In genomic region chr15:102722500-102722931, GRCm38 (mm10) we compare ENCODE assay signal across 7 mouse cellular contexts. TPM values are rescaled to one million over a fixed set of nuclear protein-coding genes. Genes with fewer than 3 reads are reported as not detected.
DNase-seq lines count a peak whose midpoint lies in the region; ATAC-seq and TF ChIP-seq lines count a peak whose summit lies in the region.

No protein-coding gene starts in this region.

- H3K9ac ChIP-seq in ES-Bruce4 (ENCODE audit: low read depth, poor library complexity, severe bottlenecking), result no peak overlapping the region
- H3K9ac ChIP-seq in lung, embryonic 14.5 days, result 0 out of 2 replicates have a peak overlapping the region, but pooled peaks have one; percentile 30
- H3K9ac ChIP-seq in stomach, embryonic 16.5 days (ENCODE audit: low read length), result peak overlapping the region; percentile 42

- peak overlapping the region; percentile 58 for H3K4me2 ChIP-seq in lung, embryonic 14.5 days
- H3K4me2 ChIP-seq in stomach, embryonic 16.5 days (ENCODE audit: low read depth, low read length), result peak overlapping the region; percentile 54

- DNase-seq in heart, postnatal 4 days, result peak; percentile 52
- DNase-seq in lung, embryonic 14.5 days, result peak; percentile 18
- DNase-seq in left cerebral cortex, postnatal 36 days (ENCODE audit: low spot score in 2 of 2), result no peak

- H3K4me3 ChIP-seq in C2C12 (ENCODE audit: insufficient read depth, poor library complexity, severe bottlenecking), result no peak overlapping the region
- H3K4me3 ChIP-seq in ES-Bruce4 (ENCODE audit: low read depth, low read length), result peak overlapping the region; percentile 22
- peak overlapping the region; percentile 30 for H3K4me3 ChIP-seq in lung, embryonic 14.5 days (ENCODE audit: low read depth, low read length)
- peak overlapping the region; percentile 30 for H3K4me3 ChIP-seq in stomach, embryonic 16.5 days (replicated peaks; ENCODE audit: low read length)

- H3K36me3 ChIP-seq in C2C12 (ENCODE audit: control insufficient read depth, insufficient read depth), result no peaks in the 10 kb centered on the region
- no peaks in the 10 kb centered on the region for H3K36me3 ChIP-seq in ES-Bruce4 (ENCODE audit: control insufficient read depth, insufficient read depth, low read length, poor library complexity, severe bottlenecking)
- H3K36me3 ChIP-seq in lung, embryonic 14.5 days (ENCODE audit: insufficient read depth), result peaks cover 3% of the 10 kb centered on the region; the same call in 1 of the 2 replicates
- H3K36me3 ChIP-seq in stomach, embryonic 16.5 days (ENCODE audit: control insufficient read depth, insufficient read depth, low read length), result no peaks in the 10 kb centered on the region

- peaks cover 1% of the 10 kb centered on the region for H3K4me1 ChIP-seq in ES-Bruce4 (ENCODE audit: control insufficient read depth, insufficient read depth, low read length)
- H3K4me1 ChIP-seq in lung, embryonic 14.5 days (ENCODE audit: insufficient read depth), result no peaks in the 10 kb centered on the region
- peaks cover 6% of the 10 kb centered on the region for H3K4me1 ChIP-seq in stomach, embryonic 16.5 days (ENCODE audit: control insufficient read depth, insufficient read depth, low read length)

- 39% methylated on average over 4 of the region's 4 CpGs for WGBS in lung, embryonic 14.5 days
- 45% methylated on average over 4 of the region's 4 CpGs for WGBS in stomach, embryonic 16.5 days

- no peaks in the 10 kb centered on the region for H3K79me3 ChIP-seq in C2C12 (ENCODE audit: low read depth)

- ATAC-seq in lung, embryonic 14.5 days (ENCODE audit: insufficient read depth), result peak; percentile 54
- ATAC-seq in stomach, embryonic 16.5 days (ENCODE audit: insufficient read depth, low FRiP score), result peak; percentile 30; the same call in 1 of the 2 replicates
- no peak for ATAC-seq in CD4-positive, CD25-positive, alpha-beta regulatory T cell, adult 4 months

- H3K27ac ChIP-seq in ES-Bruce4 (ENCODE audit: insufficient read depth, low read length), result no peak overlapping the region
- peak overlapping the region; percentile 67; the same call in 1 of the 2 replicates for H3K27ac ChIP-seq in lung, embryonic 14.5 days (ENCODE audit: low read depth)
- 0 out of 2 replicates have a peak overlapping the region, but pooled peaks have one; percentile 35 for H3K27ac ChIP-seq in stomach, embryonic 16.5 days (ENCODE audit: low read length)

- TF ChIP-seq POLR2A in ES-Bruce4 (IDR thresholded peaks at IDR 0.05; ENCODE audit: insufficient read depth, low read length), result no peak

- no peak for TF ChIP-seq EP300 in ES-Bruce4 (IDR thresholded peaks at IDR 0.05; ENCODE audit: insufficient read depth, low read depth, low read length)

- no peaks in the 10 kb centered on the region for H3K27me3 ChIP-seq in C2C12 (ENCODE audit: control insufficient read depth, insufficient read depth, insufficient read length)
- H3K27me3 ChIP-seq in ES-Bruce4 (ENCODE audit: control insufficient read depth, insufficient read depth, low read length, poor library complexity, severe bottlenecking), result no peaks in the 10 kb centered on the region
- no peaks in the 10 kb centered on the region for H3K27me3 ChIP-seq in lung, embryonic 14.5 days (ENCODE audit: insufficient read depth, low read length)
- no peaks in the 10 kb centered on the region for H3K27me3 ChIP-seq in stomach, embryonic 16.5 days (ENCODE audit: control insufficient read depth, insufficient read depth, low read length)

- H3K79me2 ChIP-seq in C2C12 (ENCODE audit: control insufficient read depth, insufficient read depth), result no peaks in the 10 kb centered on the region

- intact Hi-C loops in left cerebral cortex, postnatal 36 days (cut with DNase I), result no loop called here

- H3K9me3 ChIP-seq in ES-Bruce4 (replicated peaks; ENCODE audit: control insufficient read depth, insufficient read depth, low read length, poor library complexity, severe bottlenecking), result no peaks in the 10 kb centered on the region
- H3K9me3 ChIP-seq in lung, embryonic 14.5 days (ENCODE audit: low read depth, low read length), result no peaks in the 10 kb centered on the region
- no peaks in the 10 kb centered on the region for H3K9me3 ChIP-seq in stomach, embryonic 16.5 days (replicated peaks; ENCODE audit: control insufficient read depth, low read length)

- H3ac ChIP-seq in C2C12 (ENCODE audit: control insufficient read depth, insufficient read length, low read depth), result peak overlapping the region; percentile 19

- TF ChIP-seq CTCF in C2C12 (IDR thresholded peaks at IDR 0.05; ENCODE audit: control insufficient read depth, insufficient read depth, insufficient read length) (no peak), ES-Bruce4 (IDR thresholded peaks at IDR 0.05; ENCODE audit: low read depth, low read length) (no peak)
- no peak for TF ChIP-seq CTCF in lung, embryonic 14.5 days (IDR thresholded peaks at IDR 0.05; ENCODE audit: low read depth)

TF ChIP-seq in C2C12, 6 proteins besides CTCF, POLR2A, EP300 and RAD21:
- no peak for TF ChIP-seq MYOG (IDR thresholded peaks at IDR 0.05; ENCODE audit: control insufficient read depth, extremely low read depth, insufficient read length)
- no peak for TF ChIP-seq MAX (IDR thresholded peaks at IDR 0.05)
- TF ChIP-seq CEBPB (IDR thresholded peaks at IDR 0.05; ENCODE audit: low read depth), result no peak
- no peak for TF ChIP-seq USF1 (IDR thresholded peaks at IDR 0.05; ENCODE audit: low read depth)
- TF ChIP-seq MYOD1 (IDR thresholded peaks at IDR 0.05; ENCODE audit: control insufficient read depth, insufficient read length, low read depth), result no peak
- TF ChIP-seq FOSL1 (IDR thresholded peaks at IDR 0.05; ENCODE audit: insufficient read depth, low read length, poor library complexity, severe bottlenecking), result no peak

RNA-seq across cellular contexts. Expression of gene Calcoco1, which starts 0.5 kb away (rescaled TPM):
- 25.7 TPM for polyA plus RNA-seq in C2C12 (2012; fragmentation: generic; extraction: Trizol)
- 47.9 and 51.9 TPM in 2 replicates for polyA plus RNA-seq in ES-Bruce4 (2011; ENCODE audit: insufficient read depth, insufficient read length, low read depth, missing spikeins)
- total RNA-seq in heart, postnatal 4 days (2021), result 10 to 100 TPM; 65.6 to 71.0 TPM
- 35.5 and 36.4 TPM in 2 replicates for polyA plus RNA-seq in lung, embryonic 14.5 days (2014; fragmentation: Nextera tagmentation; extraction: Ambion mirVana)
- 36.8 and 37.7 TPM in 2 replicates for polyA plus RNA-seq in stomach, embryonic 16.5 days (2015; fragmentation: Nextera tagmentation; extraction: Ambion mirVana)
- 10 to 100 TPM; 70.8 to 82.0 TPM for total RNA-seq in left cerebral cortex, postnatal 36 days (2021)
- 10 to 100 TPM; 37.8 to 60.1 TPM for polyA plus RNA-seq in CD4-positive, CD25-positive, alpha-beta regulatory T cell, adult 4 months (2017; shearing (Covaris generic))

RNA-seq across cellular contexts. Expression of gene Atp5g2, which starts 50.4 kb away (rescaled TPM):
- polyA plus RNA-seq in C2C12 (2012; fragmentation: generic; extraction: Trizol), result 933 TPM
- 201 and 203 TPM in 2 replicates for polyA plus RNA-seq in ES-Bruce4 (2011; ENCODE audit: insufficient read depth, insufficient read length, low read depth, missing spikeins)
- 10 to 100 TPM; 34.9 to 35.2 TPM for total RNA-seq in heart, postnatal 4 days (2021)
- 94.8 and 97.4 TPM in 2 replicates for polyA plus RNA-seq in lung, embryonic 14.5 days (2014; fragmentation: Nextera tagmentation; extraction: Ambion mirVana)
- polyA plus RNA-seq in stomach, embryonic 16.5 days (2015; fragmentation: Nextera tagmentation; extraction: Ambion mirVana), result 53.3 and 54.2 TPM in 2 replicates
- 10 to 100 TPM in 1 of 2 experiments, 1 to 10 TPM in 1; 8.8 to 11.0 TPM for total RNA-seq in left cerebral cortex, postnatal 36 days (2021)
- 10 to 100 TPM; 59.6 to 89.5 TPM for polyA plus RNA-seq in CD4-positive, CD25-positive, alpha-beta regulatory T cell, adult 4 months (2017; shearing (Covaris generic))

Comparison
In these comparisons a context has a peak if more than half of its experiments do, and no peak if none do; other contexts are left out.
1. DNase-seq: peak in heart, postnatal 4 days (single experiment) and lung, embryonic 14.5 days (single experiment); none in left cerebral cortex, postnatal 36 days (0 of 2).